Mouse (Mus musculus) kidney, postnatal 10 days (tissue): ENCODE measurements around the gene Shisa6.

Experiments used
- DNase-seq: peaks from one replicate; pipeline ENCODE4 v3.0.0; 2021; ENCODE audit warnings: mixed read lengths

Shisa6 gene

DNA sequence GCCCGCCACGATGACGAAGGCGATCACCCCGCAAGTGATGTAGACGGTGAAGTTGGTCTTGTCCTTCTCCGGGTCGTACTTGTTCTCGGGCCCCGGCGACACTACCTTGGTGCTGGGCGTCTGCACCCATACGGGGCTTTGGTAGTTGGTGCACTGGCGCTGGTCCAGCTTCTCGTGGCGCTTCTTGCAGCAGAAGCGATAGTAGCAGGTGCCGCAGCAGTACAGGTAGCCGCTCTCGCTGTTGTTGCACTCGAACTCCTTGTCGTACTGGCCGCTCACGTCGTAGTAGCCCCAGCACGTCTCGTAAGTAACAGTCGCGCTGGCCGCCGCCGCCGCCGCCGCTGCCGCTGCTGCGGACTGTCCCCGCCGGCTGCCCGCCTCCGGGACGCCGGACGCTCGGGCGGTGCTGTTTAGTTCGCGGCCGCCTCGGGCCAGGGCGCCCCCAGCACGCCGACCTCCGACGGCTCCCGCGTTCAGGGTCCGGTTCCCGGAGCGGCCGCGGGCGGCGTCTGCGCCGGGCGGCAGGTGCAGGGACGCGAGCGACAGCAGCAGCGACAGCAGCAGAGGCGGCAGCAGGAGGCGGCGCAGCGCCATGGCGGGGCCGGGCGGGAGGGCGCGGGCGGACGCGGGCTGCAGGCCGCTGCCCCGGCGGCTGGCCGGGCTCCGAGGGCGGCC lies at the start of gene Shisa6:
TSS of gene Shisa6 (minus strand) at position 594 of the 675 bp plus-strand sequence.
- DNase-seq, result peak; percentile 20

- DNase-seq, result no peak
These were observed 48.1 kb upstream of the Shisa6 start for GRCm38 (mm10) chr11:66573888-66574287.

DNA sequence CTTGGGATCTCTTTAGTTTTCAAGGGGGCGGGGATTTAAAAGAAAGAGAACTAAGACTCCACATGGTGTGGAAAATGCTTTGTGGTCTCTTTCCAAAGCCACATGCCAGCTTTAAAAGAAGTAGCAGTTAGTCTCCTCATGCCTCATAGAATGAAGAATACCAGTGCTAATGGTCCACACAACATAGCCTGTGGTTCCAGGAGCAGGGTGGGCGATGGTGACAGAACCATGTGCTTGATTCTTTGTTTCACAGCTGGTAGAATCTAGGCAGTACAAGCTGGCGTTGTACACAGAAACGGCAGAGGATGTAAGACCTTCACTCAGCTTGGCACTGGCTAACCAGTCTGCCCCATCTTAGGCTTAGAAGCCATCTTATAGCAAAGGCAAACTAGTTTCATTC lies 43.3 kb upstream of the Shisa6 start:
- DNase-seq, result no peak

DNA sequence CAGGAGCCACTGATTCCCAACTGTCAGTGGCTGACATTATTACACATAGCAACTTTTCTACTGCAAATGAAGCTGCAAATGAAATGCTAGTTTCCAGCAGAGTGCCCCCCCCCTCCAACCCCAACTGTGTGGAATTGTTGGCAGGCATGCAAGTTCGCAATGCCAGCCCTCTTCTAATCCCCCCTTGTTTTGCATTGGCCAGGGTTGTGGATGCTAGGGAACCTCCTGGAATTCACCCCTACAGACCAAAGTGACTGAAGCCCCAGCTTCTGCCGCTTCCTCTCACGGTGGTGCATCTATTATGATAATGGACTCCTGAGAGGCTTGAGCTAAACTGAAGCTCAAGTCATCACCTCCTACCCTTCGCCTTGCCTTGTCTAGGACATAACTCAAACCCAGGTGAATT lies 42.6 kb upstream of the Shisa6 start:
- DNase-seq, result no peak

- no peak for DNase-seq
These were observed 41.6 kb upstream of the Shisa6 start for GRCm38 (mm10) chr11:66567382-66567781.

GRCm38 (mm10) chr11:66562274-66562673 lies 36.5 kb upstream of the Shisa6 start:
- DNase-seq, result no peak

DNA sequence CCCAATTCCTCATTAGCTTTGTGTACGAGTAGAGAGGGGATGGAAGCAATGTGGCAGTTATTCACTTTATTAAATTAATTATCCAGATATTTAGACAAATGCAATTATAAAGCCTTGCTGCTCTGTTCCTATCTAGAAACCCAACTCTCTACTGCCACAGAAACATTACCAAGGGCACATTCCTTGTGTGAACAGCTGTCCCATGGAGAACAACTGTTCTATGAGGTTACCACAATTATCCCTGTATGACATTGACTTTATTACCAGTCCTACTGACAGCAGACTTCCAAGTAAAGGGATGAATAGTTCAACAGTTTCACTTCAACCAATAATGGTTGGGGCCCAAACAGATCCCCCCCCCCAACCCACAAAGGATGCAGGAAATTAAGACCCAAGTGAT lies 12.1 kb upstream of the Shisa6 start:
- no peak for DNase-seq

- no peak for DNase-seq
These were observed 10.1 kb upstream of the Shisa6 start for GRCm38 (mm10) chr11:66535866-66536265.

GRCm38 (mm10) chr11:66535156-66535555 lies 9.4 kb upstream of the Shisa6 start:
- DNase-seq, result no peak

- no peak for DNase-seq
These were observed 8.5 kb upstream of the Shisa6 start for GRCm38 (mm10) chr11:66534291-66534690.

GRCm38 (mm10) chr11:66528146-66528545 lies 2.4 kb upstream of the Shisa6 start:
- DNase-seq, result no peak

DNA sequence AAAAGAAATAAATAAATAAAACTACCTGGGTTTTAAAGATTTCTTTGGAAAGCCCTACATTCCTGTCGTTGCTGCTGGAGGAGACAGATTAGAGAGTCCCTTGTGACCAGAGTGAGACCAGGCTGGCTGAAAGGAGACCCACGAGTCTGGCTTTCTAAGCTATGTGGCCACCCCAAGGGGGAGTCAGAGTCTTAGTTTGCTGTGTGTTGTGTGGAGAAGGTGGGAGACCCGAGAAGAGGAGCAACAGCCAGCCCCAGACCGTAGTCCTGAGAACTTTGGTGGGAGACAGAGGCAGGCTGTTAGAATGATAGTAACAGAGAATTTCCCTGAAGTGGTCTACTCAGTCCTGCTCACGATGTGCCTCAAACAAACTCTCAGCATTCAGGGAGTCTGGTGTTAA lies 1.6 kb upstream of the Shisa6 start:
- DNase-seq, result no peak

- peak; percentile 29 for DNase-seq
These were observed 1.2 kb upstream of the Shisa6 start for GRCm38 (mm10) chr11:66526981-66527320.

- peak; percentile 39 for DNase-seq
These were observed 549 bp upstream of the Shisa6 start for GRCm38 (mm10) chr11:66526046-66526980.

GRCm38 (mm10) chr11:66524251-66524650 lies 1.5 kb downstream of the Shisa6 start:
- no peak for DNase-seq

GRCm38 (mm10) chr11:66522376-66522775 lies 3.4 kb downstream of the Shisa6 start:
- DNase-seq, result no peak

- DNase-seq, result peak; percentile 71
These were observed 6.4 kb downstream of the Shisa6 start for GRCm38 (mm10) chr11:66519386-66519785.

DNA sequence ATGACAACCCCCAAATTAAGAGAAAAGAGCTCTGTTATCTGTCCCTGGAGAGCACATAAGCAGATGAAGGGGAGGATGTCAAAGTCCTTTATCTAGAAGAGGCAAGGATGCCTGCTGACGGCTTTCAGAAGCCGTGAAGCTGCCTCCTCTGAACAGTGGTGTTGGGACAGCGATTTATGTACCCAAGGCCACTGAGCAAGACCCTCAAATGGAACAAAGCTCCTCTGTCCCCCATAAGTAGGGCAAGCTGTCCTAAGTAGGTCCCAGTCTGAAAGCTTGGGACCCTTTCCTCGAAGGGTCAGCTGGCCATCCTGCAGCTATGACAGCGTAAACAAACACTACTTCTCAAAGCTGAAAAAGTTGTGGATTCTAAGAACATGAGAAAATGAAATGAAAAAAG lies 11.4 kb downstream of the Shisa6 start:
- DNase-seq, result peak; percentile 28

DNA sequence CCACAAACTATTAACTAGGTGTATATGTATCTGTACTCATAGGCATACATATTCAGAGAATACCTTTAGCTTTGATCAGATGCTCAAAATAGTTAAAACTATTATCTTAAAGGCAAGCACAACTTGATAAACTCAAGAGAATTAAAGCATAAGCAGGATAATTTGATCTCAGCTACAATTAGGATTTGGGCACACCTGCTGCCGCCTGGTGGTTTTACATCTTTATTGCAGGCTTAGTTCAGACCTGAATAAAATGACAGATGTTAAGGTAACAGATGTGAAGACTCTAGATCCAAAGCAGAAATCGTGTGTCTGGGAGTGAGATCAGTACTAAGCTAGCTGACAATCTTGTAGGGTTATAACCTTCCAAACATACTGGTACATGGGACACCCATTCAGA lies 24.8 kb downstream of the Shisa6 start:
- DNase-seq, result no peak

GRCm38 (mm10) chr11:66498857-66499445 lies 26.8 kb downstream of the Shisa6 start:
- DNase-seq, result no peak

DNA sequence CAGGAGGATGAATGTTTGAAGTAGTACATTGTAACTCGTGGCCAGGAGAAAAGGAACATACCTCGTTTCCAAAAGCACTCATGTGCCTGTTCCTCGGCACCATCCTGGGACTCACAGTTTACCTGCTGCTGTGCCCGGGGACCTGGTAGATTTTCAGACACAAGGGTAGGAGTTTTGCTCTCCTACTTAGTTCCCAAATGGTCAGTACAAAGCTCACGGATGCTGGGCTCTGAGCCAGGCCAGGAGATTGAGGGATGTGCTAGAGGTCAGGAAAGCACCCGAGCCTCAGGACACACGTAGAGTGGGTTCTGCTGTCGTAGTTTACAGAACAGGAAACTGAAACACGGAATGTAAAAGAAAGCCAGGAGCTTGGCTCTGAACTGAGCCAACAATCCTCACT lies 29.5 kb downstream of the Shisa6 start:
- DNase-seq, result no peak

DNA sequence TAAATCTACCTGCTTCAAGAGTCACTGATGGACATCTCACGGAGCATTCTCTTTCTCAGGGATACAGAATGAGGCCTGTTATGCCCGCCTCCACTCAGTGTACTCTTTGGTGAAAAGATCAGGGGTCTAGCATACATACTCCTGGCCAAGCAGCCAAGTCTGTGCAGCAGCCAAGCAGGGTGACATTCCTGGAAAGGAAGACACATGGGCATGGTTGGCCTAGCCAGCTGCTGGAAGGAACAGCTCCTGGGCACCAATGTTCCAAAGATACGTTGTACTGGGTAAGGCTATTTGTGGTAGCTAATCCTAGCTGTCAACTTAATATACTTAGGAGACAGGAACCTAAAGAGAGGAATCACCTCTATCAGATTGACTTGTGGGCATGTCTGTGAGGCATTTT lies 31.4 kb downstream of the Shisa6 start:
- DNase-seq, result no peak

DNA sequence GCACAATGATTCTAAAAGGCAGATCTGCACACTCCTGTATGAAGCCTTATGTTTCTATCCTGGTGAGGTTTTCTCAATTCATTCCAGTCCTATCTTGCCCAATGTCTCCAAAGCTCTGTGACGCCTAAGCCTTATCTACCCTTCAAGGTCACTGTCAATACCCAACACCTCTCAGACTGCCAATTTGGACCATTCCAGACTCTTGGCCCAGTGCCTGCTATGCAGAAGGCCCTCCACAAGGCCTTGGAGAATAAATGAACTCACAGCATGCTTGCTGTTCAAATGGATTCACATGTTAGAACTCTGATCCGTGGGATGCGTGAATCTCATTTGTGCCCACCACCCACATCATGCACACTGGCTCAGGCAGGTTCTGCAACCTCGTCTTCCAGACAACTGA lies 38.0 kb downstream of the Shisa6 start:
- no peak for DNase-seq

DNA sequence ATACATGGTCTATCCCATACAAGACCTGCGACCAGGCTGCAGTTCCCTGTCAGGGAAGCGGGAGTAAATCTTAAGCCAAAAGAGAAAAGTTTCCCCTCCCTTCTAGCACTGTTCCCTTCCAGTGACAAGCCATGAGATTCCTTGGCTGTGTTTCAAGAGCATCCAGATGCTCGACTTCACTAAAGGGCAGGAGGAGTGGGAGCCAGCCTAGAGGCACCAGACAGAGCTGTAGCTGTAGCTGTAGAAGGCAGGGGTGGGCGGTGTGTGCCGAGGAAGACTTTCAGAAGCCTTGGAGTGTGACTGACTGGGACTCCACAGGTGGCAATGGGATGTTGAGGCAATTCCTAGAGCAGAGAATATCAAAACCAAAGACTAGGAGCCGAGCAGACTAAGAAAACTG lies 43.3 kb downstream of the Shisa6 start:
- DNase-seq, result peak; percentile 18
